In the genomic region with DNA sequence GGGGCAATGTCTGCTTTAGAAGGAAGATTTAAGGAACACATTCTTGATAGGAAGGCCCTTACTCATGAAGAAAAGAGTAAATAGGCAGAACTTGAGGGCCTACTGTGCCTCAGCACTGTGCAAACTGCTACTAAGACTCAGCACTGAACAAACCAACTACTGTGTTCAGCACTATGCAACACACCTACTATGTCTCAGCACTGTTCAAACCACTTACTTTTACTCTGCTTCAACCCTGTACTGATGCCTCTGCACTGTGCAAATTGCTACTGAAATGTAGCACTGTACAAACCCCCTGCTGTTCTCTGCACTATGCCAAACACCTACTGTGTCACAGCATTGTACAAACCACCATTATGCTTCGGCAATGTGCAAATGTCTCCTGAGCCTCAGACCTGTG, we compare ENCODE assay signal across 17 mouse cellular contexts.
DNase-seq lines count a peak whose midpoint lies in the region; ATAC-seq and TF ChIP-seq lines count a peak whose summit lies in the region.
"Had no signal": no experiment of that assay in that cellular context is flagged by ENCODE, and none has a peak within 500 bp of the region (broad histone marks: within the 10 kb centered on the region; RNA-seq: fewer than 3 reads in every experiment).

No protein-coding gene starts in this region.

- H3K9me3 ChIP-seq in forebrain, postnatal 0 days (ENCODE audit: low read length), result no peaks in the 10 kb centered on the region
- H3K9me3 ChIP-seq in forebrain, embryonic 14.5 days (replicated peaks; ENCODE audit: control insufficient read depth, low read length), result no peaks in the 10 kb centered on the region
- no peaks in the 10 kb centered on the region for H3K9me3 ChIP-seq in midbrain, embryonic 16.5 days (replicated peaks; ENCODE audit: control insufficient read depth, low read length, poor library complexity, severe bottlenecking)
- no peaks in the 10 kb centered on the region for H3K9me3 ChIP-seq in midbrain, embryonic 14.5 days (ENCODE audit: control insufficient read depth, low read length)
- H3K9me3 ChIP-seq: embryonic facial prominence, embryonic 10.5 days; heart, embryonic 15.5 days had no signal

- no peak overlapping the region for H3K4me2 ChIP-seq in forebrain, postnatal 0 days (ENCODE audit: low read depth)
- H3K4me2 ChIP-seq in forebrain, embryonic 14.5 days (ENCODE audit: low read length), result no peak overlapping the region
- no peak overlapping the region for H3K4me2 ChIP-seq in midbrain, embryonic 16.5 days (ENCODE audit: low read length)
- H3K4me2 ChIP-seq in midbrain, embryonic 14.5 days (ENCODE audit: low read length), result no peak overlapping the region
- H3K4me2 ChIP-seq: heart, embryonic 11.5 days; heart, embryonic 15.5 days had no signal

- H3K36me3 ChIP-seq in forebrain, postnatal 0 days (ENCODE audit: insufficient read depth), result no peaks in the 10 kb centered on the region
- H3K36me3 ChIP-seq in forebrain, embryonic 14.5 days (ENCODE audit: control insufficient read depth, insufficient read depth, low read length), result no peaks in the 10 kb centered on the region
- no peaks in the 10 kb centered on the region for H3K36me3 ChIP-seq in midbrain, embryonic 16.5 days (ENCODE audit: control insufficient read depth, insufficient read depth, low read length)
- H3K36me3 ChIP-seq in midbrain, embryonic 14.5 days (ENCODE audit: control insufficient read depth, insufficient read depth, low read length), result no peaks in the 10 kb centered on the region
- H3K36me3 ChIP-seq: embryonic facial prominence, embryonic 10.5 days; heart, embryonic 15.5 days had no signal

- ATAC-seq in forebrain, postnatal 0 days, result peak; percentile 36; the same call in 1 of the 2 replicates
- ATAC-seq in forebrain, embryonic 14.5 days, result no peak
- peak; percentile 43; the same call in 1 of the 2 replicates for ATAC-seq in midbrain, embryonic 16.5 days
- no peak for ATAC-seq in midbrain, embryonic 14.5 days (ENCODE audit: low FRiP score, low TSS enrichment)

- 33% methylated on average over 1 of the region's 1 CpGs for WGBS in forebrain, postnatal 0 days
- 48% methylated on average over 1 of the region's 1 CpGs for WGBS in forebrain, embryonic 14.5 days
- WGBS in midbrain, embryonic 16.5 days, result 63% methylated on average over 1 of the region's 1 CpGs
- WGBS in midbrain, embryonic 14.5 days, result 78% methylated on average over 1 of the region's 1 CpGs

- DNase-seq in forebrain, postnatal 0 days, result no peak
- no peak for DNase-seq in forebrain, embryonic 14.5 days (ENCODE audit: low spot score)
- DNase-seq in layer of hippocampus, adult 2 months (ENCODE audit: low spot score in 2 of 2), result no peak
- DNase-seq in layer of hippocampus, postnatal 10 days (ENCODE audit: low spot score in 2 of 2), result no peak
- no peak for DNase-seq in midbrain, embryonic 14.5 days
- peak; percentile 26 for DNase-seq in brain, adult 2 months (ENCODE audit: low read depth, low spot score)
- no peak for DNase-seq in ovary, postnatal 14 days (ENCODE audit: low spot score)
- DNase-seq: adrenal gland, adult 2 months; adrenal gland, postnatal 25 days; cerebellum, adult 2 months; gastrocnemius, postnatal 14 days; heart, adult 2 months; heart, postnatal 14 days had no signal

- H3K27ac ChIP-seq in forebrain, postnatal 0 days (ENCODE audit: low read depth, low read length), result no peak overlapping the region
- H3K27ac ChIP-seq in forebrain, embryonic 14.5 days (ENCODE audit: low read depth, low read length), result no peak overlapping the region
- peak overlapping the region; percentile 52 for H3K27ac ChIP-seq in layer of hippocampus, adult 2 months
- no peak overlapping the region for H3K27ac ChIP-seq in midbrain, embryonic 16.5 days (ENCODE audit: low read length)
- H3K27ac ChIP-seq in midbrain, embryonic 14.5 days (replicated peaks; ENCODE audit: low read depth, low read length), result no peak overlapping the region
- H3K27ac ChIP-seq: embryonic facial prominence, embryonic 10.5 days; heart, adult 2 months; heart, embryonic 15.5 days had no signal

- TF ChIP-seq CTCF in forebrain, postnatal 0 days (IDR thresholded peaks at IDR 0.05; ENCODE audit: low read depth), result no peak
- TF ChIP-seq CTCF in layer of hippocampus, adult 2 months (conservative IDR thresholded peaks at IDR 0.05), result no peak

- peaks cover under 1% of the 10 kb centered on the region; the same call in 1 of the 2 replicates for H3K4me1 ChIP-seq in forebrain, postnatal 0 days (ENCODE audit: insufficient read depth)
- no peaks in the 10 kb centered on the region for H3K4me1 ChIP-seq in forebrain, embryonic 14.5 days (ENCODE audit: control insufficient read depth, insufficient read depth, low read length)
- H3K4me1 ChIP-seq in midbrain, embryonic 16.5 days (ENCODE audit: control insufficient read depth, insufficient read depth, low read length), result no peaks in the 10 kb centered on the region
- H3K4me1 ChIP-seq in midbrain, embryonic 14.5 days (ENCODE audit: control insufficient read depth, insufficient read depth, low read length), result peaks cover under 1% of the 10 kb centered on the region; the same call in 1 of the 2 replicates
- H3K4me1 ChIP-seq: embryonic facial prominence, embryonic 10.5 days; heart, embryonic 15.5 days had no signal

- no peak overlapping the region for H3K9ac ChIP-seq in forebrain, postnatal 0 days
- no peak overlapping the region for H3K9ac ChIP-seq in forebrain, embryonic 14.5 days (ENCODE audit: low read length)
- no peak overlapping the region for H3K9ac ChIP-seq in midbrain, embryonic 16.5 days (ENCODE audit: low read depth, low read length)
- no peak overlapping the region for H3K9ac ChIP-seq in midbrain, embryonic 14.5 days (replicated peaks; ENCODE audit: low read length)
- H3K9ac ChIP-seq: heart, embryonic 15.5 days had no signal

- H3K27me3 ChIP-seq in forebrain, postnatal 0 days (ENCODE audit: insufficient read depth, low read length), result no peaks in the 10 kb centered on the region
- H3K27me3 ChIP-seq in forebrain, embryonic 14.5 days (replicated peaks; ENCODE audit: control insufficient read depth, insufficient read depth, low read length), result no peaks in the 10 kb centered on the region
- H3K27me3 ChIP-seq in midbrain, embryonic 16.5 days (ENCODE audit: control insufficient read depth, insufficient read depth, low read depth, low read length), result no peaks in the 10 kb centered on the region
- H3K27me3 ChIP-seq in midbrain, embryonic 14.5 days (ENCODE audit: control insufficient read depth, insufficient read depth, low read length), result no peaks in the 10 kb centered on the region
- H3K27me3 ChIP-seq: heart, embryonic 15.5 days had no signal

- no peak overlapping the region for H3K4me3 ChIP-seq in forebrain, postnatal 0 days (ENCODE audit: low read depth, low read length)
- no peak overlapping the region for H3K4me3 ChIP-seq in forebrain, embryonic 14.5 days (ENCODE audit: low read depth, low read length)
- no peak overlapping the region for H3K4me3 ChIP-seq in layer of hippocampus, adult 2 months
- no peak overlapping the region for H3K4me3 ChIP-seq in midbrain, embryonic 16.5 days (ENCODE audit: low read depth, low read length)
- H3K4me3 ChIP-seq in midbrain, embryonic 14.5 days (replicated peaks; ENCODE audit: low read depth, low read length), result no peak overlapping the region
- H3K4me3 ChIP-seq: embryonic facial prominence, embryonic 10.5 days; heart, adult 2 months; heart, embryonic 15.5 days had no signal

Comparison
In these comparisons a context has a peak if more than half of its experiments do, and no peak if none do; other contexts are left out.
1. ATAC-seq: peak in forebrain, postnatal 0 days (single experiment) and midbrain, embryonic 16.5 days (single experiment); none in forebrain, embryonic 14.5 days (single experiment) and midbrain, embryonic 14.5 days (single experiment).